Mouse (Mus musculus): ENCODE results near the gene Tff1. TPM values are rescaled to one million over a fixed set of nuclear protein-coding genes. Genes with fewer than 3 reads are reported as not detected.

The Tff1 gene
- polyA plus RNA-seq, 1 experiment from 2014 or later, result not detected

DNA sequence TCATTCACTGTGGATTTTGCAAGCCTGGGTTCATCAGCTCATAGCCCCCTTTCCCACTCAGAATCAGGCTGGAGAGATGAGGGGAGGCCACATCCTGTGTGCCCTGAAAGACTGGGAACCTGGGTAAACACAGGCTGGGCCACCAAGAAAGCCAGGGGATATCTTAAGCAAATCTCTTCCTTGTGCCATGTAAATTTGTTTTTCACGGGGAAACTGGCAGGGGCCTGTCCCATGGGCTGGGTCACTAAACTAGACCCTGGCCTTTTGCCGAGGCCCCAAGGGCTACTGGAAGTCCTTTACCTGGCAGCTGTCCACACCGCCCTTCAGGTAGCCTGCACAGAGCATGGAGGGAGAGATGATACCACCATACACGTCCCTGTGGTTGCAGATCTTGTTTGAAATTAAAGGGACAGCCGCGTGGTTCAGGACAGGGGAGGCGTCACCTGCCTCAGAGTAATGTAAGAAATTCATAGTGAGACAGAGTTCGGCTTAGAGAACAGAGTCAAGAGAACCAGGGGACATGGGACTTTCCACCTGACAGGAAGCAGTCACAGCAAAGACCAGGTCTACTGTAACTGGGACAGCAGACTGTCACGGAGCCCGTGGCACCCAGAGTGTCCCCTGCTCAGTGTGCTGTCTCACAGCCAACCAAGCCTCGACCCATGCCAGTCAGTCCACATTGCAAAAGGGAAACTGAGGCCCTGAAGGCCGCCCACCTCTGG is 19.4 kb upstream of the Tff1 start:
- H3K4me1 ChIP-seq, result no peaks in the 10 kb centered on the region
- H3K4me2 ChIP-seq (replicated peaks), result no peak overlapping the region
- no peaks in the 10 kb centered on the region for H3K27me3 ChIP-seq
- ATAC-seq (replicated peaks), result no peak
- no peak overlapping the region for H3K27ac ChIP-seq (replicated peaks)
- H3K36me3 ChIP-seq, result no peaks in the 10 kb centered on the region
- no peak overlapping the region for H3K9ac ChIP-seq (replicated peaks)
- WGBS, result 81% methylated on average over 12 of the region's 12 CpGs
- no peak overlapping the region for H3K4me3 ChIP-seq
- H3K9me3 ChIP-seq, result no peaks in the 10 kb centered on the region

- Histone ChIP-seq H3K4me3 (no peak overlapping the region), H3K4me2 (replicated peaks) (no peak overlapping the region), H3K36me3 (no peaks in the 10 kb centered on the region), H3K27ac (replicated peaks) (no peak overlapping the region), H3K4me1 (no peaks in the 10 kb centered on the region), H3K27me3 (no peaks in the 10 kb centered on the region), H3K9ac (replicated peaks) (no peak overlapping the region), H3K9me3 (no peaks in the 10 kb centered on the region)
- ATAC-seq (replicated peaks), result no peak
- WGBS, result 73% methylated on average over 12 of the region's 12 CpGs
Measured at GRCm38 (mm10) chr17:31183180-31183974, 18.3 kb upstream of the Tff1 start.

DNA sequence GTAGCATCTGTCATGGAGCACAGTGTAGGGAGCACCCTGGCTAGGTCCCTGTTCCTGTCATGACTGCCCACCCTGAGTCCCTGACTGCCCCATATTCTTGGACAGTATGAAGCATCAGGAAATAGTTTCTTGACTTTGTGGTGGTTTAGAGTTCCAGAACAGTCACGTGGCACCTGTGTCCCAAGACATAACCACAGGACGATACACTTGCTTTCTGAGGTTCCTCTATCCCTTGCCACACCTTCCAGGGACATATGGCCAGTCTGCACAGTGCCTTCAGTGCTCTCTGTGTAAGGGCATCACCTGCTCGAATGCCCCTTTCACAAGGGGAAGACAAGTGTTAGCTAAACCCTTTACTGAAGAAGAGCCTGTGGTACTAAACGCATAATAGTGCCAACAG is 16.4 kb upstream of the Tff1 start:
- H3K4me3 ChIP-seq, result no peak overlapping the region
- H3K27me3 ChIP-seq, result no peaks in the 10 kb centered on the region
- no peaks in the 10 kb centered on the region for H3K4me1 ChIP-seq
- WGBS, result 91% methylated on average over 4 of the region's 4 CpGs
- no peak overlapping the region for H3K27ac ChIP-seq (replicated peaks)
- H3K9me3 ChIP-seq, result no peaks in the 10 kb centered on the region
- ATAC-seq (replicated peaks), result no peak
- H3K9ac ChIP-seq (replicated peaks), result no peak overlapping the region
- no peaks in the 10 kb centered on the region for H3K36me3 ChIP-seq
- no peak overlapping the region for H3K4me2 ChIP-seq (replicated peaks)

GRCm38 (mm10) chr17:31176321-31176720 is 11.2 kb upstream of the Tff1 start:
- Histone ChIP-seq H3K9ac (replicated peaks) (no peak overlapping the region), H3K36me3 (no peaks in the 10 kb centered on the region), H3K27ac (replicated peaks) (no peak overlapping the region), H3K4me3 (no peak overlapping the region), H3K4me1 (no peaks in the 10 kb centered on the region), H3K4me2 (replicated peaks) (no peak overlapping the region), H3K27me3 (no peaks in the 10 kb centered on the region), H3K9me3 (no peaks in the 10 kb centered on the region)
- WGBS, result 94% methylated on average over 4 of the region's 4 CpGs
- ATAC-seq (replicated peaks), result no peak

DNA sequence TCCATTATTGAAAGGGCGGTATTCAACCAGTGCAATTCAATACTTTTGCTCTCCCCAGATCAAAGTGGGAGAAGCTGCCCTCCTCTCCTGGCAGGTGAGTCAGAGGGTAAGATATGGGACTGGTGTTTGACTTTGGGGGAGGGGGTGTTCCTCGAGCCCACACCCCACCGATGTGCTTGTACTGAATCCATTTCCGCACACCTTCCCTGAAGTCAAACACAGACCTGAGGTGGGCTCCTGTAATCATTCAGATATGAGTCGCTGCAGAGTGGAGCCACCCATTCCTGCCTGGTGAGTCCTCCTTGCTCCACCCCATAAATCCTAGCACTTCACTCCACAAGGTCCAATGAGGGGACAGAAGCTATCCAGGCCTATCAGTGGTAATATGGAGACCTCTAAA is 4.7 kb upstream of the Tff1 start:
- Histone ChIP-seq H3K36me3 (no peaks in the 10 kb centered on the region), H3K4me2 (replicated peaks) (no peak overlapping the region), H3K4me1 (no peaks in the 10 kb centered on the region), H3K4me3 (no peak overlapping the region), H3K27ac (replicated peaks) (no peak overlapping the region), H3K27me3 (no peaks in the 10 kb centered on the region), H3K9ac (replicated peaks) (no peak overlapping the region), H3K9me3 (no peaks in the 10 kb centered on the region)
- no peak for ATAC-seq (replicated peaks)
- WGBS, result 86% methylated on average over 5 of the region's 5 CpGs

- WGBS, result 71% methylated on average over 2 of the region's 2 CpGs
- H3K27ac ChIP-seq (replicated peaks), result no peak overlapping the region
- H3K36me3 ChIP-seq, result no peaks in the 10 kb centered on the region
- H3K4me3 ChIP-seq, result no peak overlapping the region
- H3K9ac ChIP-seq (replicated peaks), result no peak overlapping the region
- ATAC-seq (replicated peaks), result no peak
- no peak overlapping the region for H3K4me2 ChIP-seq (replicated peaks)
- H3K27me3 ChIP-seq, result no peaks in the 10 kb centered on the region
- no peaks in the 10 kb centered on the region for H3K4me1 ChIP-seq
- no peaks in the 10 kb centered on the region for H3K9me3 ChIP-seq
Measured at GRCm38 (mm10) chr17:31163821-31164220, 1.3 kb downstream of the Tff1 start.

GRCm38 (mm10) chr17:31162607-31163006 is 2.5 kb downstream of the Tff1 start:
- 91% methylated on average over 12 of the region's 12 CpGs for WGBS
- H3K36me3 ChIP-seq, result no peaks in the 10 kb centered on the region
- H3K4me1 ChIP-seq, result no peaks in the 10 kb centered on the region
- H3K4me2 ChIP-seq (replicated peaks), result no peak overlapping the region
- H3K27me3 ChIP-seq, result no peaks in the 10 kb centered on the region
- no peaks in the 10 kb centered on the region for H3K9me3 ChIP-seq
- no peak overlapping the region for H3K27ac ChIP-seq (replicated peaks)
- H3K4me3 ChIP-seq, result no peak overlapping the region
- no peak overlapping the region for H3K9ac ChIP-seq (replicated peaks)
- ATAC-seq (replicated peaks), result no peak

DNA sequence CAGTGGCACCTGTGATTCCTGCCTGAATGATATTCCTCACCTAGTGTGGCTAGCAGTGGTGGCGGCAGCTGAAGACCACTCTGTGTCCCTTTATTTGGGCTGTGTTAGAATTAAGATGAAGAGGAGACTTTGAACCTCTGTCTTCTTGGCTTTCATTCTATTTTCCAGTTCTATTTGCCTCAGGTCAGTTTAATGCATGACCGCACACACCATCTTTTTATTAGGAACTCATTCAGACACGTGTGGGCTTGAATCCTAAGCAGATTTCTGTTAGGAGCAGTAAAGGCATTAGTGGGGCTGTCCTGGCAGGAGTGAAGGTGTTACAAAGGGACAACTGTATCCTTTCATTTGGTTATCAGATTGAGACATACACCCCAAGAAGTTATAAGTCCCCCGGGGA is 4.8 kb downstream of the Tff1 start:
- no peak overlapping the region for H3K4me2 ChIP-seq (replicated peaks)
- WGBS, result 60% methylated on average over 4 of the region's 4 CpGs

GRCm38 (mm10) chr17:31157921-31158320 is 7.2 kb downstream of the Tff1 start:
- WGBS, result 81% methylated on average over 6 of the region's 6 CpGs
- H3K9me3 ChIP-seq, result no peaks in the 10 kb centered on the region

More for the DNA sequence above, 4.8 kb downstream of the Tff1 start:
- Histone ChIP-seq H3K9me3 (no peaks in the 10 kb centered on the region), H3K27ac (replicated peaks) (no peak overlapping the region), H3K36me3 (no peaks in the 10 kb centered on the region), H3K9ac (replicated peaks) (no peak overlapping the region), H3K27me3 (no peaks in the 10 kb centered on the region), H3K4me3 (no peak overlapping the region), H3K4me1 (no peaks in the 10 kb centered on the region)
- no peak for ATAC-seq (replicated peaks)

DNA sequence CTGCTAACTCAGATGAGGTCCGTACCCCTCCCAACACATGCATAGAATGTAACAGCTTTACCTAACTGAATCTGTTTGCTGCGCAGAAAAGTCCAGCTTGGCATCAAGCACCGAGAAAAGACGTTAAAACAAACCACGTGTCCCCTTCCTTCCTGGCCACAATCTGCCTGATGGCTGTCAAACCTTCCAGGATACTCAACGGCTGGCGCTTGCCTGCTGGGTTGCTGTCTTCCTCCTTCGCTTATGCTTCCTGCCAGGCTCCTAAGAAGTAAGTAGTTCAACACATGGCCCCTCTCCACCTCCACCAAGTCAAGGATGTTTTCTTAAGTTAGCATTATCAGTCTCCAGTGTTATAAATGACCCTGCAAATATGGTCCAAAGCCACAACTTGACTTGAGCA is 11.3 kb downstream of the Tff1 start:
- H3K27me3 ChIP-seq, result no peaks in the 10 kb centered on the region
- H3K4me2 ChIP-seq (replicated peaks), result no peak overlapping the region
- no peak for ATAC-seq (replicated peaks)
- H3K4me1 ChIP-seq, result no peaks in the 10 kb centered on the region
- no peaks in the 10 kb centered on the region for H3K36me3 ChIP-seq
- no peak overlapping the region for H3K9ac ChIP-seq (replicated peaks)
- H3K4me3 ChIP-seq, result no peak overlapping the region
- 83% methylated on average over 8 of the region's 8 CpGs for WGBS
- no peak overlapping the region for H3K27ac ChIP-seq (replicated peaks)
- no peaks in the 10 kb centered on the region for H3K9me3 ChIP-seq

More at GRCm38 (mm10) chr17:31157921-31158320, 7.2 kb downstream of the Tff1 start:
- H3K4me2 ChIP-seq (replicated peaks), result no peak overlapping the region
- ATAC-seq (replicated peaks), result no peak
- no peaks in the 10 kb centered on the region for H3K4me1 ChIP-seq
- no peak overlapping the region for H3K27ac ChIP-seq (replicated peaks)
- no peak overlapping the region for H3K4me3 ChIP-seq
- no peaks in the 10 kb centered on the region for H3K36me3 ChIP-seq
- H3K9ac ChIP-seq (replicated peaks), result no peak overlapping the region
- no peaks in the 10 kb centered on the region for H3K27me3 ChIP-seq

DNA sequence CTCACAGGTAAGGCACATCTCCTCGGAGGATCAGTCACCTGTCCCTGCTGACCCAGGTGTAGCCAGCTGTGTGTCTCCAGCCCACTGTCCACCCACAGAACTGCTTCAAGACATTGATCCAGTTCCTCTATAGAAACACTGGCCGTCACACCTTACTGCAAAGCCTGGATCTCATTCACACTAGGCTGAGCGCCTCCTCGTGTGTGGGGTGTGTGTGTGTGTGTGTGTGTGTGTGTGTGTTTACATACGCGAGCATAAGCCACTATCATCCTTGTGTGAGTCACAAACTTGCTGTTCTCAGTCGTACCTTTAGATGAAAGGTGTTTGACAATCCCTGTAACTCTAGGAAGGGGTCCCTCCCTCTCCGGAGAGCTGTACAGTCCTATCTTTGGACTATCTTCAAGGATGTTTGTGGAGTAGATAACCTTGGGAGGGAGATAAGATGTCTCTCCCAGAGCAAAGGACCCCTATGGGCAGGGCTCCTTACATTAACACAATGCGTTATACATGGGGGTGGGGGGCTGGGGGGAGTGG is 12.0 kb downstream of the Tff1 start:
- Histone ChIP-seq H3K27ac (replicated peaks) (no peak overlapping the region), H3K4me2 (replicated peaks) (no peak overlapping the region), H3K4me1 (no peaks in the 10 kb centered on the region), H3K9me3 (no peaks in the 10 kb centered on the region), H3K9ac (replicated peaks) (no peak overlapping the region), H3K36me3 (no peaks in the 10 kb centered on the region), H3K27me3 (no peaks in the 10 kb centered on the region), H3K4me3 (no peak overlapping the region)
- WGBS, result 87% methylated on average over 9 of the region's 9 CpGs
- no peak for ATAC-seq (replicated peaks)

DNA sequence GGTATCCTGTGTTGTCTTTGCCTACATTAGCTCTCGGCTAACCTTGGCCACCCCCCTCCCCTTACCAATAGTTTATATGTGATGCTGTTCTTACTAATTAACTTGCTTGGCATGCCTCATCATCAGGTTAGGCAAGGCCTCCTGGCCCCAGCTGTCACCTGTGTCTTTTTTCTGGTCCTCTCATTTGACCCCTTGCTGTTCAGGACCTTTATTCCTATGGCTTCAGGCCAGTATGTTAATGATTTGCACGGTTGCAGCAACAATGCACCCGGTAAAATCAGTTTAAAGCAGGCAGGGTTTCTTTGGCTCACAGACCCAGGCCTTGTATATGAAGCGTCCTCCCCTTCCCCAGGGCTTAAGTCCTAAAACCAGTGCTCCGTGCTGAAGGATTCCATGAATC is 12.6 kb downstream of the Tff1 start:
- 31% methylated on average over 5 of the region's 5 CpGs for WGBS
- Histone ChIP-seq H3K9ac (replicated peaks) (no peak overlapping the region), H3K4me2 (replicated peaks) (no peak overlapping the region), H3K4me3 (no peak overlapping the region), H3K4me1 (no peaks in the 10 kb centered on the region), H3K9me3 (no peaks in the 10 kb centered on the region), H3K27me3 (no peaks in the 10 kb centered on the region), H3K36me3 (no peaks in the 10 kb centered on the region), H3K27ac (replicated peaks) (no peak overlapping the region)
- ATAC-seq (replicated peaks), result no peak
